Mouse (Mus musculus): Measurements from ENCODE around the gene Adrm1. TPM values are rescaled to one million over a fixed set of nuclear protein-coding genes. Genes with fewer than 3 reads are reported as not detected.

Adrm1 gene
- polyA plus RNA-seq (2021; fragmentation: Nextera tagmentation) = 113 and 133 TPM in 2 replicates
- long read RNA-seq, experiment 1, full-length matches to known transcripts = 357 of 395 reads
- long read RNA-seq, experiment 1, partial matches to known transcripts = 5 of 395 reads
- long read RNA-seq, experiment 1, other reads (novel, unspliced or antisense) = 33 of 395 reads
- long read RNA-seq, experiment 2, transcript Adrm1-201 (10 exons, 1,535 nt) = major isoform, 118 of 141 reads
- long read RNA-seq, experiment 2, partial matches to known transcripts = 2 of 141 reads
- long read RNA-seq, experiment 2, other reads (novel, unspliced or antisense) = 18 of 141 reads

GRCm38 (mm10) chr2:180170806-180171521 is at the start of gene Adrm1:
TSS of gene Adrm1 (plus strand) at chr2:180171485.

Other genes starting within 250 kb of the Adrm1 start
- 0.85 and 1.2 TPM in 2 replicates for gene Taf4, start 194.8 kb upstream of the Adrm1 start, polyA plus RNA-seq (2021; fragmentation: Nextera tagmentation)
- 2.1 and 2.7 TPM in 2 replicates for gene Lsm14b, start 146.5 kb upstream of the Adrm1 start, polyA plus RNA-seq (2021; fragmentation: Nextera tagmentation)
- gene Psma7, start 129.1 kb upstream of the Adrm1 start, polyA plus RNA-seq (2021; fragmentation: Nextera tagmentation) = 600 and 641 TPM in 2 replicates
- 13.3 and 16.0 TPM in 2 replicates for gene Ss18l1, start 129.0 kb upstream of the Adrm1 start, polyA plus RNA-seq (2021; fragmentation: Nextera tagmentation)
- 17.7 and 21.4 TPM in 2 replicates for gene Mtg2, start 100.9 kb upstream of the Adrm1 start, polyA plus RNA-seq (2021; fragmentation: Nextera tagmentation)
- 52.0 and 77.2 TPM in 2 replicates for gene Hrh3, start 67.0 kb upstream of the Adrm1 start, polyA plus RNA-seq (2021; fragmentation: Nextera tagmentation)
- 23.2 and 33.8 TPM in 2 replicates for gene Osbpl2, start 52.2 kb upstream of the Adrm1 start, polyA plus RNA-seq (2021; fragmentation: Nextera tagmentation)
- 0.70 and 0.72 TPM in 2 replicates for gene Lama5, start 54.4 kb downstream of the Adrm1 start, polyA plus RNA-seq (2021; fragmentation: Nextera tagmentation)
- gene Rps21, start 85.9 kb downstream of the Adrm1 start, polyA plus RNA-seq (2021; fragmentation: Nextera tagmentation) = 2,420 and 3,364 TPM in 2 replicates
- 5.1 and 6.5 TPM in 2 replicates for gene Cables2, start 102.0 kb downstream of the Adrm1 start, polyA plus RNA-seq (2021; fragmentation: Nextera tagmentation)
- not detected in 2 replicates for gene Rbbp8nl, start 118.4 kb downstream of the Adrm1 start, polyA plus RNA-seq (2021; fragmentation: Nextera tagmentation)
- gene Gata5, start 163.2 kb downstream of the Adrm1 start, polyA plus RNA-seq (2021; fragmentation: Nextera tagmentation) = not detected in 2 replicates